Mouse (Mus musculus): ENCODE results near the gene Ankrd39.

GRCm38 (mm10) chr1:36526903-36527302 is 20.3 kb downstream of the Ankrd39 start:
- TF ChIP-seq CTCF (IDR thresholded peaks at IDR 0.05), result no peak
- TF ChIP-seq EP300 (IDR thresholded peaks at IDR 0.05), result no peak
